Mouse (Mus musculus) urinary bladder, postnatal 0 days (tissue): ENCODE results near the gene Tagln3. TPM values are rescaled to one million over a fixed set of nuclear protein-coding genes. Genes with fewer than 3 reads are reported as not detected.

Experiments
- polyA plus RNA-seq: library from polyadenylated mRNA; unstranded; fragments of >200 nt; fragmentation: Nextera tagmentation; extraction: Ambion mirVana; gene quantifications from 2 replicates; pipeline ENCODE4 v1.2.1, GENCODE M21; 2015

Tagln3 gene
- 0.57 and 1.1 TPM in 2 replicates for polyA plus RNA-seq

DNA sequence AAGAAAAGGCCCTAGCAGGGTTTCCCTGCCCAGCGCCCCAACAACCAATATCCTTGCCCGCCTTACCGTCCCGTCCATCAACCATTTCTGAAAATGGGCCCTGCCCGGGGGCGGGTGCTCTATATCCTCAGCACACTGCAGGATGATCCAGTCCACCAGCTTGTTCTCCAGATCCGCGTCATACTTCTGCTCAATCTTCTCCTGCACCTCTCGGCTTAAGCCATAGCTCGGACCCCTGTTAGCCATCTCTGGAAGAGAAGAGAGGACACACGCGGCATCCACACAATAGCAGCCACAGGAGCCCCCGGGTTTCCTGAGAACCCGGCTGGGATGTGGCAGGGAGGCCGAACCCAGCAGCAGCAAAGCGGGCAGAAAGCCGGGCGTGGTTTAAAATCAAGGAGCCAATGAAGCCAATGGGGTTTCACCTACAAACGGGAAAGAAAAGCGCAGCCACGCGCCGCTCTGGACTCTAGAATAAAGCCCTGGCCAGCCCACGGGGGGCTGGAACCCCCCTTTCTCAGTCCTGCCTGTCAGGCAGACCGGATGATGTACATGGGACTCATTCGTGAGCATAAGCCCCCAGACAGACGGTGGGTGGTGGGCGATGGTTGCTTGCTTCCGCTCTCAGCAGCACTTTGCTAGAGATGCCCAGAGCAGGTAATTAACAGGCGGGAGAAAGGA lies at the start of gene Tagln3:
TSS of gene Tagln3 (minus strand) at position 548 of the 681 bp plus-strand sequence.

DNA sequence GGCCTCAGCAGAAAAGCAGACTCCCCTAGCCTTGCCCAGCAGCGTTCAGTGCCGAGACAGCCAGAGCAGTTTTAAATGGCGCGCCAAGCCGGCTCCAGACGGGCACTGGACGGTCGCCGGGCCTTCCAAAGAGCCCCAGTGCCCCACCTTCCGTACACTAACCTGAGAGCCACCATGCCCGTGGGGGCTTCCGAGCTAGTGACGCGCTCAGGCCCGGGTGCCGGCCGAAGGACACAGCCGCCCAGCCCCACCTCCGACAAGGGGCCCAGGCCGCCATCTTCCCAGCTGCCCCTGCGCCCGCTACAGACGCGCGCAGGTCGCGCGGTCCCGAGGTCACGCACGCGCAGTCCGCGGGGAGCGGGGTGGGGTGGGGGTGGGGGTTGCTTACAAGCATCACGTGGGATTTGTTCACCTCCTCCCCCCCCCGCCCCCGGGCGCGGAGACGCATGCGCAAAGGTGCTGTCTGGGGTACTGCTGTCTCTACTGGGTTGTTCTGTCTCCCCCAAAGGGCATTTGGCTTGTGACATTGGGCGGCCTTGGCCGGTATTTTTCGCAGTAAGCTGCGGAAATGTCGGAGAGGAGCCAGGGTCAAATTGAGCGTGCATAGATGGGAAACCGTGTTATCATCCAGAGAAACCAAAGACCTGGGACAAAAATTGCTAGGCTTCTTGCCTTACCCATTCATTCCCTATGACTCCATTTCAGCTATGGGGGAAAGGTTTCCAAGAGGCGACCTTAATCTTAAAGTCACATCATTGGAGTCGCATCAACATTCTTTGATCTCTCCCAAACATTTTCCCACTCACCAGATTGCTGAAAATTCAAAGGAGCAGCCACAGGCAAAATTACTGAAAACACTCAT lies 18.4 kb upstream of the Tagln3 start, which contains the start of gene Abhd10:
TSS of gene Abhd10 (minus strand) at position 341 of the 862 bp plus-strand sequence.

GRCm38 (mm10) chr16:45693558-45693957 lies 30.9 kb downstream of the Tagln3 start, which contains the start of gene Tmprss7:
Tmprss7 (minus strand) TSS chr16:45693658.

Other genes with a start within 250 kb of the Tagln3 start
- gene Gm609, start 231.6 kb downstream of the Tagln3 start, polyA plus RNA-seq, result not detected in 2 replicates
- gene Gm17783, start 192.6 kb downstream of the Tagln3 start, polyA plus RNA-seq, result not detected in 2 replicates
- gene Slc9c1, start 189.3 kb downstream of the Tagln3 start, polyA plus RNA-seq, result not detected in 2 replicates
- gene Gcsam, start 114.2 kb downstream of the Tagln3 start, polyA plus RNA-seq, result 0.30 and 0.35 TPM in 2 replicates
- 3.0 and 3.6 TPM in 2 replicates for gene BC016579, start 70.5 kb downstream of the Tagln3 start, polyA plus RNA-seq
- gene Tmprss7, start 30.9 kb downstream of the Tagln3 start, polyA plus RNA-seq, result not detected in 2 replicates
- 16.6 and 18.3 TPM in 2 replicates for gene Abhd10, start 18.3 kb upstream of the Tagln3 start, polyA plus RNA-seq
- gene Phldb2, start 229.0 kb upstream of the Tagln3 start, polyA plus RNA-seq, result 66.5 and 91.9 TPM in 2 replicates